Mouse (Mus musculus): ENCODE measurements at regions not wholly inside any gene's neighbourhood (a gene's known extent, or its start where the extent isn't known, plus 50 kb on each side); places are given as distances from the start of the nearest gene placed in this dataset.
A peak's percentile ranks its signal among the peaks of the same experiment; 100 is the strongest.

DNA sequence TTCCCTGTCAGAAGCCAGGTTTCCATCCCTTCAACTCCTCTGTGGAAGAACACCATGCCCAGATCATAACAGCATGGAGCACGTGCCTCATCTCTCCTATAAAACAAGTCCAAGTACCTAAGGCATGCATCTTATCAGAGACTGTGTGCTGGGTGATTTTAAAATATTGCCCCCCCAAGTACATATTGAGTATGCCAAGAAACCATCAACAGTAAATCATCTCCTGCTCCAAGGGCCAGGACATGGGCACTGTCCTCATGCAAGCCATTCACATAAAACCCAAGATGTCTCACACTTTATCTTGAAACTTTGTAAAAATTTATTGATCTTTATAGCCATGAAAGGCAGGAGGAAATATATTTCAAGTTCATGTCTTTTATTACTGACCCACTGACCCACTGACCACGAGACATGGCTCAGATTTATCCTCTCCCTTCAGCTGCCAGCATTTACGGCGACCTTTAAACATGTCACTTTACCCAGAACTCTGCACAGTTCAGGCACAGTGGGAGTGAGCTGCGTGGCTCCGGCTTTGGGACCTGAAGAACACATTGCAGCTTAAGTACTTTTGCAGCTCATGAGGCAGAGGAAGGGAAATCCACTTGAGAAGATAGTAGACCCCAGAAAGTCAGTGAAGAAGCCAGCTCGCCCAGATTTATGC lies 99.7 kb upstream of the Spdye4c start:
- Histone ChIP-seq H3K4me3 (replicated peaks; ENCODE audit: low read depth, low read length) (no peak overlapping the region), H3K9me3 (replicated peaks; ENCODE audit: low read length) (no peaks in the 10 kb centered on the region), H3K9ac (ENCODE audit: low read depth, low read length) (no peak overlapping the region), H3K4me2 (ENCODE audit: low read length) (no peak overlapping the region), H3K4me1 (replicated peaks; ENCODE audit: insufficient read depth, low read length) (no peaks in the 10 kb centered on the region), H3K27me3 (ENCODE audit: insufficient read depth, low read length) (no peaks in the 10 kb centered on the region), H3K27ac (no peak overlapping the region), H3K36me3 (ENCODE audit: insufficient read depth, low read length) (no peaks in the 10 kb centered on the region)
- ATAC-seq (replicated peaks; ENCODE audit: low FRiP score, low read depth) = no peak
- 35% methylated on average over 7 of the region's 7 CpGs for whole genome bisulfite sequencing
- TF ChIP-seq CTCF (IDR thresholded peaks at IDR 0.05; ENCODE audit: low read depth) = no peak
- peak; percentile 44 for DNase-seq (ENCODE audit: low spot score)

DNA sequence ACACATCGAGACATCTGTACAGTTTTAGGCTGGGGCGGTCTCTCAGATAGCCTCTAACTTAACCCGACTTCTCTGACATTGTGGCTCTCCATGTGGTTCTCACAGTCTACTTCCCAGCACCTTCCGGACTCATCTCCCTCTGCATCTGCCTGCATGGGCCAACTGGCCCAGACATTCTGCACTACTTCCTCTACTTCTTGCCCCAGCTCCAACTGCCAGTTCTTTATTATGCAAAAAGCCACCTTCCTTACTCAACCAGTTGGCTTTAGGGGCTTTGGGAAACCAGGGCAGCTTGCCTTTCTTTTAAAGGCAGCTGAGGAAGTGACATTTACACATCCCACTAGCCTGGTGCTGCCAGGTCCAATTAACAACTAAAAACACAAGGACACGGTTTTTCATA lies 97.1 kb upstream of the Spdye4c start:
- Histone ChIP-seq H3K36me3 (ENCODE audit: insufficient read depth, low read length) (no peaks in the 10 kb centered on the region), H3K9ac (ENCODE audit: low read depth, low read length) (no peak overlapping the region)
- DNase-seq (ENCODE audit: low spot score) = no peak

DNA sequence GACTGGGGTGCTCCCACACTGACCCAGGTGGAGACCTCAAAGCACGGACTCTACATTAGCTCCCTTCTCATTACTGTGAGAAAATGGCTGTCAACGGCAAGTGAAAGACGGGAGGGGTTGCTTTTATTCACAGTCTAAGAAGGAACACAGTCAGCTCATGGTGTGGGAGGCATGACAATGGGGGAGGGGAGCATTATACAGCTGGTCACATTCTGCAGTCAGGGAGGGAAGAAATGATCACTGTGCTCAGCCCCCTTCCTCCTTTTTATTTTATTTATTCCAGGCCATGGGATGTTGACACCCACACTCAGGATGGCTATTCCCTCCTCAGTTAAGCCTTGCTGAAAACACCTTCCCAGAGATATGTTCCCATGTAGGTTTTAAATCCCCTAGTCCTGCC lies 93.1 kb upstream of the Spdye4c start:
- 53% methylated on average over 3 of the region's 3 CpGs for WGBS
- no peak for ATAC-seq (replicated peaks; ENCODE audit: low FRiP score, low read depth)
- Histone ChIP-seq H3K4me3 (replicated peaks; ENCODE audit: low read depth, low read length) (no peak overlapping the region), H3K9me3 (replicated peaks; ENCODE audit: low read length) (no peaks in the 10 kb centered on the region), H3K9ac (ENCODE audit: low read depth, low read length) (no peak overlapping the region), H3K4me1 (replicated peaks; ENCODE audit: insufficient read depth, low read length) (no peaks in the 10 kb centered on the region), H3K4me2 (ENCODE audit: low read length) (no peak overlapping the region), H3K27ac (no peak overlapping the region), H3K36me3 (ENCODE audit: insufficient read depth, low read length) (no peaks in the 10 kb centered on the region), H3K27me3 (ENCODE audit: insufficient read depth, low read length) (no peaks in the 10 kb centered on the region)
- DNase-seq (ENCODE audit: low spot score) = no peak
- TF ChIP-seq CTCF (IDR thresholded peaks at IDR 0.05; ENCODE audit: low read depth) = no peak

More for the DNA sequence above, 97.1 kb upstream of the Spdye4c start:
- Histone ChIP-seq H3K27ac (no peak overlapping the region), H3K27me3 (ENCODE audit: insufficient read depth, low read length) (no peaks in the 10 kb centered on the region), H3K4me1 (replicated peaks; ENCODE audit: insufficient read depth, low read length) (no peaks in the 10 kb centered on the region), H3K9me3 (replicated peaks; ENCODE audit: low read length) (no peaks in the 10 kb centered on the region), H3K4me3 (replicated peaks; ENCODE audit: low read depth, low read length) (no peak overlapping the region), H3K4me2 (ENCODE audit: low read length) (no peak overlapping the region)
- 89% methylated on average over 5 of the region's 5 CpGs for WGBS
- ATAC-seq (replicated peaks; ENCODE audit: low FRiP score, low read depth) = no peak
- no peak for TF ChIP-seq CTCF (IDR thresholded peaks at IDR 0.05; ENCODE audit: low read depth)

DNA sequence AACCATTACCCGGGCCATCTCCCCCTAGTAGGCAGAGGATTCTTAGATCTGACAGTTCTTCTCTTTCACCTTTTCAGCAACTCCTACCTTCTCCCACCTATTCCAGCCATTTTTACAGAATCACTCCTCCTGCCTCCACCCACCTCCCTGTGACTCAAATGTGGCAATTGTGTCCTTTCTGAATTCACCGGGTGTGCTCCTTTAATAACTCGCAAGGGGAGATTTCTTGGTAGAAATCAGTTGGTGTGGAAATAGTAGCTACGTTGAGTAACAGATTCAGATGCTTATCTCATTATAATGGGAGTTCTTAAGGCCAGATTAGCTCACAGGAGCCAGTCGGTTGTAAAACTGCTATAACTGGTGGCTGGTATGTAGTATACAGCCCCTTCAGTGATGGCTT lies 92.4 kb upstream of the Spdye4c start:
- TF ChIP-seq CTCF (IDR thresholded peaks at IDR 0.05; ENCODE audit: low read depth) = no peak
- H3K9me3 ChIP-seq (replicated peaks; ENCODE audit: low read length) = no peaks in the 10 kb centered on the region
- H3K9ac ChIP-seq (ENCODE audit: low read depth, low read length) = no peak overlapping the region
- H3K36me3 ChIP-seq (ENCODE audit: insufficient read depth, low read length) = no peaks in the 10 kb centered on the region
- no peak overlapping the region for H3K27ac ChIP-seq
- H3K4me2 ChIP-seq (ENCODE audit: low read length) = no peak overlapping the region
- H3K27me3 ChIP-seq (ENCODE audit: insufficient read depth, low read length) = no peaks in the 10 kb centered on the region
- 48% methylated on average over 5 of the region's 5 CpGs for WGBS
- no peak overlapping the region for H3K4me3 ChIP-seq (replicated peaks; ENCODE audit: low read depth, low read length)
- no peak for ATAC-seq (replicated peaks; ENCODE audit: low FRiP score, low read depth)
- DNase-seq (ENCODE audit: low spot score) = peak; percentile 14
- no peaks in the 10 kb centered on the region for H3K4me1 ChIP-seq (replicated peaks; ENCODE audit: insufficient read depth, low read length)

DNA sequence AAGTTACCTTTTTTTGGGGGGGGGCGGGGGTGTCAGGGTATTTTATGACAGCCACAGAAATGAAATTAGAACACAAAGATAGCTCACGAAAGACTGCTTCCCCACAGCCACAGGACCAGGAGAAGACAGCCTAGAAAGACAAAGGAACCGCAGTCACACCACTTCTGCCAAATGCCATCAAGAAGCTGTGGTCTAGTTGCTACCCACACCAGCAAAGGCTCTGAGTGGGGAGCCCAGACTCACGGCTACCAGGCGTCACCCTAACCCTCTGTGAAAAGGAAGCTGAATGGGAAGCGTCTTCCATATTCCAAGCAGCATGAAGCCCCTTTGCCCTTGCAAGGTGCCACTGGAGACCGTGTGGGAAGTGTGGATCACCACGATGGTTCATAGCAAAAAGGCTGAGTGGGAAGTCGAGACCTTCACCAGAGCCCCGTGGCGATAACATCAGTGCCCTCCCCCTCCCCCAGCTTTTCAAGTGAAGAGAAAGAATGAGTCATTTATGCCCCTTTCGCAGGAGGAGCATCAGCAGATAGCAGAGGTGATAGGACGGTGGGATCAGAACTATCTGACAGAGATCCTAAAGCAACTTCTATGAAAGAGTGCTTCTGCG lies 91.3 kb upstream of the Spdye4c start:
- TF ChIP-seq CTCF (IDR thresholded peaks at IDR 0.05; ENCODE audit: low read depth) = no peak
- H3K4me1 ChIP-seq (replicated peaks; ENCODE audit: insufficient read depth, low read length) = no peaks in the 10 kb centered on the region
- no peak overlapping the region for H3K9ac ChIP-seq (ENCODE audit: low read depth, low read length)
- no peaks in the 10 kb centered on the region for H3K27me3 ChIP-seq (ENCODE audit: insufficient read depth, low read length)
- H3K36me3 ChIP-seq (ENCODE audit: insufficient read depth, low read length) = no peaks in the 10 kb centered on the region
- no peak overlapping the region for H3K27ac ChIP-seq
- DNase-seq (ENCODE audit: low spot score) (no peak), ATAC-seq (replicated peaks; ENCODE audit: low FRiP score, low read depth) (no peak)
- 84% methylated on average over 14 of the region's 14 CpGs for WGBS
- H3K4me3 ChIP-seq (replicated peaks; ENCODE audit: low read depth, low read length) = no peak overlapping the region
- no peak overlapping the region for H3K4me2 ChIP-seq (ENCODE audit: low read length)
- H3K9me3 ChIP-seq (replicated peaks; ENCODE audit: low read length) = no peaks in the 10 kb centered on the region

DNA sequence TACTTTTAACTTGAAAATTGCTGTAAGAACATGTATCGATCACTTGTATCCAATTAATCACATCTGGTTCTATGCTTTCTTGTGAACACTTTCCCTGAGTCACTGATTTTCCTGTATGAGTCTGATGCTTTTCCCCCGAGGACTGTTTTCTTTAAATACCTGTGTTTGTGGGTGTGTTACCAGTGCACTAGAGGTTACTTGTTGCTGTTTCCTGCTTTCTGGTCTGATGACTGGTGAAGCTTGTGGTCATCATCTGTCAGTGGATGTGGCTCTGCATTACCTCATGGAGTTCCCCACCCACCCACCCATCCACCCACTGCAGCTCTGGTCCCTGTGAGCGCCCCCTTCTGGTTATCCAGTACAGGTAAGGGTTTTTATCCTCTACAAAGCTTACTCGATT lies 88.3 kb upstream of the Spdye4c start:
- ATAC-seq (replicated peaks; ENCODE audit: low FRiP score, low read depth) = no peak
- no peaks in the 10 kb centered on the region for H3K4me1 ChIP-seq (replicated peaks; ENCODE audit: insufficient read depth, low read length)
- TF ChIP-seq CTCF (IDR thresholded peaks at IDR 0.05; ENCODE audit: low read depth) = no peak
- no peaks in the 10 kb centered on the region for H3K27me3 ChIP-seq (ENCODE audit: insufficient read depth, low read length)
- H3K27ac ChIP-seq = no peak overlapping the region
- no peaks in the 10 kb centered on the region for H3K36me3 ChIP-seq (ENCODE audit: insufficient read depth, low read length)
- no peak overlapping the region for H3K4me3 ChIP-seq (replicated peaks; ENCODE audit: low read depth, low read length)
- H3K4me2 ChIP-seq (ENCODE audit: low read length) = no peak overlapping the region
- WGBS = 67% methylated on average over 4 of the region's 4 CpGs
- no peak overlapping the region for H3K9ac ChIP-seq (ENCODE audit: low read depth, low read length)
- no peaks in the 10 kb centered on the region for H3K9me3 ChIP-seq (replicated peaks; ENCODE audit: low read length)
- no peak for DNase-seq (ENCODE audit: low spot score)

Measured in kidney, postnatal 0 days (tissue).